Mouse (Mus musculus) B cell, adult 2 months (primary cell): ENCODE measurements around the gene Gzme.
"Not testable (repeated sequence)": the region's sequence is repeated elsewhere in the genome, so short reads cannot be mapped to it uniquely, and the experiment has no call there.

Experiments
- DNase-seq, 2 experiments: peaks; one replicate each; pipeline ENCODE4 v3.0.0; 2022

Gzme gene

DNA sequence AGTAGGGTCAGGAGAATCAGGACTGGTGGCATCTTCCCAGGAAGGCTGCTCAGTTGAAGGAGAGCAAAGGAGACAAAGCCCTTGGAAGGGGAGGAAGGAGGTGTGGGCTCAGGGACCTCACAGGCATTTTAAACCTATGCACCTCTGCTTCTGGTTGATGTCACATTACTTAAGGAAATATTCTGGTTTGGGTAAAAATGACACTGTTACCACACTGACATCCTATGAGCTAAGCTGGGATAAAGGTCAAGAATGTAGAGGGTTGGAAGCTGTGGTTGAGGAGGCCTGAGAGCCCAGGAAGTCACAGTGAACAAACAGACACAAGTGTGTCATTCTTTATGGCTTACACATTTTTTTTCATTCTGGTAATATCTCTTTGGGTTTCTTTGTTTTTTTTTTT is at the start of gene Gzme:
Gene Gzme, minus strand, starts transcription at position 101 of the 400 bp plus-strand sequence.
- no peak for DNase-seq

- no peak for DNase-seq
These were observed 47.6 kb upstream of the Gzme start for GRCm38 (mm10) chr14:56168009-56168408.

DNA sequence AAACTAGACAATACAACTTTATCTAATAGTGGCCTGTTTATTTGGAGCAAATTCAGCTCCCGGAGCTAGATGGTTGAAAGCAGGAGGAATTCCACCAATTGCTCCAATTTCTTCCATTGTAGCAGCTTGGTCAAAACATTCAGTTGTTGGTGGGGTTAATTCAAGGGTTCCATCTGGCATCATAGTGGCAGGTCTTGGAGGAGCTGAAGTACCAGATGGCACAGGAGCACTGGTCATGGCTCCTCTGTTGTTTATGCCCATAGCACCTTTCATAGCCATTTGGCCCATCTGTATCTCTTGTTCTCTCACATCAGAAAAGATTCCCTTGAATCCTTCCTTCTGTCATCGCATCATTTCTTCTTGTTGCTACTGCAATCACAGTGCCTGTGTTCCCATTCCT is 41.7 kb upstream of the Gzme start:
- DNase-seq, result no peak

DNA sequence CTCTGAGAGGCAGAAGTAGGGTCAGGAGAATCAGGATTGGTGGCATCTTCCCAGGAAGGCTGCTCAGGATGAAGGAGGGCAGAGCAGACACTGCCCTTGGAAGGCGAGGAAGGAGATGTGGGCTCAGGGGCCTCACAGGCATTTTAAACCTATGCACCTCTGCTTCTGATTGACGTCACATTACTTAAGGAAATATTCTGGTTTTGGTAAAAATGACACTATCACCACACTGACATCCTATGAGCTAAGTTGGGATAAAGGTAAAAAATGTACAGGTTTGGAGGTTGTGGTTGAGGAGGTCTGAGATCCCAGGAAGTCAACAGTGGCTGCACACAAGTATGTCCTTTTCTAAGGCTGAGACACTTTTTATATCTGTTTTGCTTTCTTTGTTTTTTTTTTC is 39.1 kb upstream of the Gzme start, which contains the start of gene Gzmg:
Gene Gzmg, minus strand, starts transcription at position 101 of the 400 bp plus-strand sequence.
- not testable (repeated sequence) for DNase-seq

DNA sequence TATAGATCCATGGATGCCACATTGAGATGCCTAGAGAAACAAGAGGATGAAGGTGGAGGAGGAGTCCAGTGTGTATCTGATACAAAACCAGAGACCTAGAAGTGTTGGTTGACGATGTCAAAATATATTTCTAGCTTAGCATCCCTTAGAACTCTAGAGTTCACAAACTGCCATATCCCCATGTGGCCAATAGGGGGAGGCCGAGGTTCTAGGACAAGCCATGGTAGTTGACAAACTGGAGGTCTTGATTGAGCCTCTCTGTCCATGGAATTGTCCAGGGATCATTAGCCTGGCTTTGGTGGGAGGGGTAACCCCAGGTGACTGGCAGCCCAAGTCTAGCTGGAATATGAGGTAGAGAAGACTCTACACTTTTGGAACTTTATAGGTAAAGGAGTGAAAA is 34.9 kb upstream of the Gzme start:
- DNase-seq, result peak in 1 of 2 experiments; percentile 2

- not testable (repeated sequence) for DNase-seq
These were observed 13.2 kb upstream of the Gzme start for GRCm38 (mm10) chr14:56133675-56134074.

DNA sequence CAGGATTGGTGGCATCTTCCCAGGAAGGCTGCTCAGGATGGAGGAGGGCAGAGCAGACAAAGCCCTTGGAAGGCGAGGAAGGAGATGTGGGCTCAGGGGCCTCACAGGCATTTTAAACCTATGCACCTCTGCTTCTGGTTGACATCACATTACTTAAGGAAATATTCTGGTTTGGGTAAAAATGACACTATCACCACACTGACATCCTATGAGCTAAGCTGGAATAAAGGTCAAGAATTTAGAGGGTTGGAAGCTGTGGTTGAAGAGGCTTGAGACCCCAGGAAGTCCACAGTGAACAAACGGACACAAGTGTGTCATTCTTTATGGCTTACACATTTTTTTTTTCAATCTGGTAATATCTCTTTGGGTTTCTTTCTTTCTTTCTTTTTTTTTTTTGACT is 12.1 kb upstream of the Gzme start, which contains the start of gene Gzmd:
Gene Gzmd, minus strand, starts transcription at position 101 of the 400 bp plus-strand sequence.
- not testable (repeated sequence) for DNase-seq

DNA sequence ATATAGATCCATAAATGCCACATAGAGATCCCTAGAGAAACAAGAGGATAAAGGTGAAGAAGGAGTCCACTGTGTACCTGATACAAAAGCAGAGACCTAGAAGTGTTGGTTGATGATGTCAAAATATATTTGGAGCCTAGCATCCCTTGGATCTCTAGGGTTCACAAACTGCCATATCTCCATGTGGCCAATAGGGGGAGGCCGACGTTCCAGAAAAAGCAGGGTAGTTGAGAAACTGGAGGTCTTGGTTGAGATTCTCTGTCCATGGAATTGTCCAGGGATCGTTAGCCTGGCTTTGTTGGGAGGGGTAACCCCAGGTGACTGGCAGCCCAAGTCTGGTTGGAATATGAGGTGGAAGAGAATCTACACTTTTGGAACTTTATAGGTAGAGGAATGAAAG is 7.9 kb upstream of the Gzme start:
- no peak for DNase-seq

DNA sequence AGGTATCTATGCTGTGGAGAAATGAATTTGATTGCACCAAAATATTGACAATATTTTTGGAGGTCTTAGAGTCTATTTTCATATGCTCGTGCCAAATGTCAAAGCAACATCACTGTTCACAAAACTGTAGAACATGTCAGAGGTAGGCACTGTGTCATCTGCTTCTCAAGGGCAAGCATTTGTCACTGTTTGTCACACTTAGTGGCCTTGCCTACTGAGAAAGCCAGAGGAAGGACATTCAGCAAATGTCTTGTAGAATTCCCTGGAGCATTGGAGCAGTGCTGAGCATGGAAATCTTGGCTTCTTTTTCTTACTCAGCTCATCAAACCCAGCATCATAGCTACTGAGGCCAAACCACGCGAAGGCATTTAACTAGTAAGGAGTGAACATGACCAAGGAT is 3.1 kb upstream of the Gzme start:
- DNase-seq, result no peak

GRCm38 (mm10) chr14:56115531-56116310 is 4.7 kb downstream of the Gzme start:
- DNase-seq, result not testable (repeated sequence)

- DNase-seq, result no peak
These were observed 14.8 kb downstream of the Gzme start for GRCm38 (mm10) chr14:56105447-56106180.

DNA sequence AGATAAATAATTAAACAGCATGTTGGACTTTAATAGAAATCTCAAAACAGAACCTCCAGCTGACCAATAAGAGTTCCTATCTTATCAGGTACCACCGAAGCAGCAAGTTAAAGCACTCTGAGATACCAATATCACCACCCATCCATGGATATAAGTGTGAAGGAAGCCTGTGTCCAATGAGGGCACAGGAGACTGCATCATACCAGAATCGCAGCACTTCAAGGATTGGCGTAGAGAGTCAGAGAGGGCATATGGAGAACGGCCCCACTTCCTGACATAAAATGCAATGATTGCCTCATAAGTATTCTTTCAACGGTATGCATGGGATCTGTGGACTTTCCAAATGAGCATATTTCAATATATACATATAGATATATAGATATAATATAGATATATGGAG is 15.4 kb downstream of the Gzme start:
- DNase-seq, result no peak

DNA sequence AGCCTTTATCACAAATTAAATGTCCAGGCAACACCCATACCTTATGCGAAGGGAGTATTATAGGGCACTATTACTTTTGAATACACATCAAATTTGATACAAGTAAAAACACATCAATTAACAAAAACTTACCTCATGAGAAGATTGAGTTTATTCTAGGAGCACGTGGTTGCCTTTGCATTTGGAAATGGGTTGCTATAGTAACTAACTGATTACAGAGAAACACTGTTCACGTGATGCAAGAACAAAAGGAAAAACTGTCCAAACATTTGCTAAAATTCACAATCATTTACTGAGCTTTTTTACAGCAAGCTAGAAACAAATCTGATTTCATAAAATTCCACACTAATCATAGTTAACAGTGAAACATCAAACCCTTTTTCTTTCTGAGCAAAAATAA is 17.0 kb downstream of the Gzme start:
- DNase-seq, result no peak

- no peak for DNase-seq
These were observed 18.0 kb downstream of the Gzme start, which contains the start of gene Ctsg for GRCm38 (mm10) chr14:56102386-56102785. TSS of gene Ctsg (minus strand) at chr14:56102574.

GRCm38 (mm10) chr14:56098940-56099339 is 21.5 kb downstream of the Gzme start:
- DNase-seq, result peak; percentile 5 to 13

DNA sequence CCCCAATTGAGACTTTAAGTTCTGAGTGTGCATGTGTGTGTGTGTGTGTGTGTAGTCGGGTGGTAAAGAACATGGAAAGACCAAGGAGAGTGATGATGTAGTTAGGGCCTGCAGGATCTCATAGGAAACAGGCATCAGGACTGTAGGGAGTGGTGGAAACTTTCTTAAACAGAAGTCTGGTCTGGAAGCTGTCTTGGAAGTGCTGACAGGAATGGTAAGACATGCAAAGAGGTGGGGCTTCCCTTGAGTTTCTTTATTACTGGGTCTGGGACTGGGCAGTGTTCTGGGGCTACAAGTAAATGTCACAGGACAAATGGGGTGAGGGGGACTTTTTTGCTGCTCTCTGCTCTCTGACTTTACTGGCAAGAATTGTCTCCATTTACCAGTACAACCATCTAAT is 22.8 kb downstream of the Gzme start:
- DNase-seq, result no peak

DNA sequence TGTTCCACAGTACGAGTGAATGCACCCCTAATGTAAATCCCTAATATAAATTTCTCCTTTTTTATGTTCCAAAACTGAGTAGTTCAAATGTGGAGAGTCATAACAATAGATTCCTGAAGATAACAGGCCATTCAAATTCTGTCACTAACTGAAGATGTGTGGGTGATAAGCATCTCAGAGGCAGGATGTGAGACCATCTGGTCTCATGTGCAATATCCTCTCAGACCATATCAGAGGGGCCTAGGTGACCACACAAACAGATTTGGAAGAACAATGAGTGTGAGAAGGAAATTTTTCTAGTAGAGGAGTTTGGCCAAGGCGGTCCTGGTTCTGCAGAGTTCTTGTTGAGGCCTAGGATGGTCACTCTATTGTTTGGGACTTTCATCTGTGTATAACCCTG is 27.1 kb downstream of the Gzme start:
- no peak for DNase-seq

DNA sequence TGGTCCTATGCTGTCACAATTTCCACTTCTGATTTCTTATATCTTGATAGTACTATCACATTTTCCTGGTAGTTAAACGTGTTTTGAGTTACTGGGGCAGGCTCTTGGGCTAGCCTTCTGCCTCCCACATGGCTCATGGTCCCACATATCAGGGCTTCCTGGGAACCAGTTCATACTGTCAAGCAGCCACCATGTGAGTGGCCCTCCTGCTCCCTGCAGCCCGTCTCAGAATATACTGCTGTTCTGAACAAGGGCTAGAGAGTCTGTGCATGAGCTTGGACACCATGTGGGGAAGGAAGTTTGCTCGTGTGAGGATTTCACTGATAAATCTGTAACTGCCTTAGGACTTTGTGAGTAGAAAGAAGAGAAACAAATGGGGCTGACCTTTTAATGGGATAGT is 33.7 kb downstream of the Gzme start:
- DNase-seq, result no peak

- DNase-seq, result no peak
These were observed 35.3 kb downstream of the Gzme start, which contains the start of gene Mcpt8 for GRCm38 (mm10) chr14:56085167-56085566. TSS of gene Mcpt8 (minus strand) at chr14:56085273.

DNA sequence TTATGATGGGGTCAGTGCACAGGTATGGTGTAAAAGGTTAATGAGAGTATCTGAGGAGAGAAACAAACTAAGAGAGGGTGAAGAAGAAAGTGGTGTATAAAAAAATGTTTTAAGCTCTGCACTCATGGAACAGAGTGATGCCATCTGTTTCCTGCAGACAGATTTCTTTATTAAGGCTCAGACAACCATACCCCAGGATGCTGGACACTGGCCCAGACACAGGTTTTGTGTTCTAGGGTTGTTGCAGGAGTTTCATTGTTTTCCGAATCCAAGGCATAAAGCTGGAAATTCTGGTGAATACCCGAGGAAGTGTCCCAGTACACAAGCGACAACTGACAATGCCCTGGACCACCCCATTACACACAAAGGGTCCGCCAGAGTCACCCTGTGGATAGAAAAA is 38.4 kb downstream of the Gzme start:
- DNase-seq, result no peak
